Mouse (Mus musculus) myocyte (in vitro differentiated cells): ENCODE measurements around the gene Adamts2. TPM values are rescaled to one million over a fixed set of nuclear protein-coding genes. Genes with fewer than 3 reads are reported as not detected.
A peak's percentile ranks its signal among the peaks of the same experiment; 100 is the strongest.

Experiments
- H3K27me3 ChIP-seq: one replicate; pipeline ENCODE4 v1.6.1; 2011; ENCODE audit not compliant: control insufficient read depth, insufficient read depth, insufficient read length
- H3K36me3 ChIP-seq: one replicate; pipeline ENCODE4 v1.6.1; 2011; ENCODE audit not compliant: control insufficient read depth, insufficient read depth
- H3K4me2 ChIP-seq: one replicate; pipeline ENCODE4 v1.6.1; 2011; ENCODE audit warnings: low read depth, control low read depth
- H3K4me3 ChIP-seq: one replicate; pipeline ENCODE4 v1.5.1; 2011; ENCODE audit warnings: mild to moderate bottlenecking, control low read depth, moderate library complexity
- H3K79me2 ChIP-seq: one replicate; pipeline ENCODE4 v1.6.1; 2011; ENCODE audit not compliant: control insufficient read depth, insufficient read depth
- H3ac ChIP-seq: one replicate; pipeline ENCODE4 v1.6.1; 2011; ENCODE audit not compliant: control insufficient read depth, insufficient read length
- CEBPB ChIP-seq: IDR thresholded peaks from 2 replicates; pipeline ENCODE4 v1.6.1; 2011; ENCODE audit warnings: mild to moderate bottlenecking, moderate library complexity; ENCODE audit not compliant: poor library complexity, insufficient read depth, severe bottlenecking
- E2F4 ChIP-seq: IDR thresholded peaks from one replicate; pipeline ENCODE4 v1.6.1; 2011; ENCODE audit warnings: mild to moderate bottlenecking, control low read depth, moderate library complexity; ENCODE audit not compliant: insufficient read depth
- MAX ChIP-seq: IDR thresholded peaks from one replicate; pipeline ENCODE4 v1.6.1; 2011; ENCODE audit warnings: low read depth, mild to moderate bottlenecking, control low read depth
- MYOD1 ChIP-seq, 3 experiments: IDR thresholded peaks; one replicate each; pipeline ENCODE4 v1.6.1; 2011; ENCODE audit warnings: control low read depth in 2 of 3, low read depth in 2 of 3, mild to moderate bottlenecking in 2 of 3, moderate library complexity in 1 of 3; ENCODE audit not compliant: insufficient read length in 2 of 3, control insufficient read depth in 1 of 3
- MYOG ChIP-seq, 3 experiments: IDR thresholded peaks; one replicate each; pipeline ENCODE4 v1.6.1; 2011; ENCODE audit warnings: control low read depth in 2 of 3, low read depth in 2 of 3, mild to moderate bottlenecking in 2 of 3; ENCODE audit not compliant: insufficient read length in 2 of 3, control insufficient read depth in 1 of 3, insufficient read depth in 1 of 3
- POLR2A ChIP-seq: IDR thresholded peaks from one replicate; pipeline ENCODE4 v1.6.1; 2011; ENCODE audit warnings: low read depth, mild to moderate bottlenecking, control low read depth, moderate library complexity; ENCODE audit not compliant: insufficient read length
- POLR2AphosphoS2 ChIP-seq: IDR thresholded peaks from one replicate; pipeline ENCODE4 v1.6.1; 2011; ENCODE audit warnings: low read depth, control low read depth; ENCODE audit not compliant: insufficient read length
- REST ChIP-seq: IDR thresholded peaks from one replicate; pipeline ENCODE4 v1.6.1; 2011; ENCODE audit warnings: mild to moderate bottlenecking, control low read depth, moderate library complexity; ENCODE audit not compliant: insufficient read depth, insufficient read length
- SRF ChIP-seq: IDR thresholded peaks from one replicate; pipeline ENCODE4 v1.6.1; 2011; ENCODE audit warnings: low read depth; ENCODE audit not compliant: control insufficient read depth, insufficient read length
- TCF12 ChIP-seq: IDR thresholded peaks from one replicate; pipeline ENCODE4 v1.6.1; 2011; ENCODE audit warnings: mild to moderate bottlenecking, control low read depth; ENCODE audit not compliant: poor library complexity, insufficient read depth, severe bottlenecking
- TCF3 ChIP-seq: IDR thresholded peaks from one replicate; pipeline ENCODE4 v1.6.1; 2011; ENCODE audit warnings: low read depth, control low read depth; ENCODE audit not compliant: insufficient read length
- USF1 ChIP-seq: IDR thresholded peaks from one replicate; pipeline ENCODE4 v1.6.1; 2011; ENCODE audit warnings: low read depth, mild to moderate bottlenecking, control low read depth, moderate library complexity
- polyA plus RNA-seq: library from polyadenylated mRNA; unstranded; fragments of >200 nt; fragmentation: generic; extraction: Trizol; gene quantifications from one replicate; pipeline ENCODE4 v1.2.1, GENCODE M21; 2012; ENCODE audit warnings: missing spikeins

The Adamts2 gene
- polyA plus RNA-seq, 1 experiment = 24.9 TPM

DNA sequence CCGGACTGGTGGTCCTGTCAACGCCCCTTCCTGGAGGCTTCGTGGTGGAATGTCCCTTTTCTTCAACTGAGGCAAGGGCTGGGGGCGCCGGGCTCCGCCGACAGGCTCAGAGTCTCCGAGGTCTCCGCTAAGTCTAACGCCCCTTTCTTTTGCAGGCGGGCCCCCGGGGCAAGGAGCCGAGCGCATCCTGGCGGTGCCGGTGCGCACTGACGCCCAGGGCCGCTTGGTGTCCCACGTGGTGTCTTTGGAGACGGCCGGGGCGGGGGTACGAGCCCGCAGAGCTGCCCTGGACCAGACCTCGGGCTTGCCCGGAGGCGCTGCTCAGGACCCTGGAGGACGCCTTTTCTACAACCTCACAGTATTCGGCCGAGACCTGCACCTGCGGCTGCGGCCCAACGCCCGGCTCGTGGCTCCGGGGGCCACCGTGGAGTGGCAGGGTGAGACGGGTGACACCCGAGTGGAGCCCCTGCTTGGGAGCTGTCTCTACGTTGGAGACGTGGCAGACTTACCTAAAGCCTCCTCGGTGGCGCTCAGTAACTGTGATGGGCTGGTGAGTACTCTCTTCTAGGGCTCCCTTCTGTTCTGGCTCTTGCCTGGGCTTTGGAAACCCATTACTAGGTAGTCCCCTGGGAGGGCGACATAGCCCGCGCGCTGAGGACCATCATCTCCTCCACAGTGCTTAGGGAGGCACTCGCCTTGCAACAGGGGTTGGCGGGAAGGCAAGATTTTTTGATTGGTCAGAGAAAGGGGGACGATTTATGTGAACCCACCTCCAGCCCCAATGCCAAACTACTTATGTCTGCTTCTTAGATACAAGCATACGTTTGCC, 1.4 kb downstream of the Adamts2 start:
- TF ChIP-seq SRF (no peak), USF1 (peak; percentile 25)
- peaks cover 4% of the 10 kb centered on the region for H3K36me3 ChIP-seq
- no peaks in the 10 kb centered on the region for H3K79me2 ChIP-seq
- peak overlapping the region; percentile 54 for H3K4me3 ChIP-seq
- peak overlapping the region; percentile 88 for H3ac ChIP-seq
- peak overlapping the region; percentile 90 for H3K4me2 ChIP-seq
- H3K27me3 ChIP-seq = no peaks in the 10 kb centered on the region

GRCm38 (mm10) chr11:50604371-50604770, 2.5 kb downstream of the Adamts2 start:
- Histone ChIP-seq H3ac (no peak overlapping the region), H3K27me3 (no peaks in the 10 kb centered on the region), H3K4me2 (no peak overlapping the region), H3K36me3 (peaks cover 4% of the 10 kb centered on the region), H3K4me3 (no peak overlapping the region), H3K79me2 (no peaks in the 10 kb centered on the region)
- TF ChIP-seq POLR2A = no peak
- no peak for TF ChIP-seq POLR2AphosphoS2
- TF ChIP-seq SRF = no peak

DNA sequence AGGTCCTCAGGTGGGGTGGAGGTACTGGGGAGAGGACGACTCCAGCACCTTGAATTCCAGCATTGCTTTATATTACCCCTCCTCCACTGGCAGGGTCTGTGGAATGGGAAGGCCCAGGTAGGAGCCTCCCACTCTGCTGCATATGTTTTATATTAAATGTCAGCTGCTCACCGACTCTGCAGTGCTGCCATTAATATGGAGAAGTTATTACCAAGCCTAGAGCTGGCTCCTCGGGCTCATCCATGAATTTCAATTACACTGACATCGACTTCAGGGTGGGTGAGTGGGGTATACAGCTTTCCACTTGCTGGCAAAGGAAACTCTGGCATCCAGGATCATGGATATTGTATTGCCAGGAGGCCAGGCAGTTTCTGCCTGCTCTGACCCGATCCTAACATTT, 9.3 kb downstream of the Adamts2 start:
- no peak for TF ChIP-seq MAX
- TF ChIP-seq USF1 = no peak
- TF ChIP-seq E2F4 = no peak
- no peak for TF ChIP-seq POLR2AphosphoS2
- H3K36me3 ChIP-seq = no peaks in the 10 kb centered on the region

GRCm38 (mm10) chr11:50617015-50617543, 15.2 kb downstream of the Adamts2 start:
- Histone ChIP-seq H3K27me3 (no peaks in the 10 kb centered on the region), H3K4me3 (no peak overlapping the region)
- TF ChIP-seq CEBPB = no peak
- TF ChIP-seq MYOG (IDR thresholded peaks at IDR 0.05; ENCODE audit: control insufficient read depth in 1 of 3, insufficient read depth in 1 of 3, insufficient read length in 2 of 3, low read depth in 2 of 3) = no peak
- TF ChIP-seq MAX = no peak
- TF ChIP-seq POLR2A = no peak
- no peak for TF ChIP-seq SRF

More for the DNA sequence above, 9.3 kb downstream of the Adamts2 start:
- Histone ChIP-seq H3K79me2 (no peaks in the 10 kb centered on the region), H3ac (no peak overlapping the region), H3K4me3 (no peak overlapping the region), H3K27me3 (no peaks in the 10 kb centered on the region), H3K4me2 (no peak overlapping the region)

DNA sequence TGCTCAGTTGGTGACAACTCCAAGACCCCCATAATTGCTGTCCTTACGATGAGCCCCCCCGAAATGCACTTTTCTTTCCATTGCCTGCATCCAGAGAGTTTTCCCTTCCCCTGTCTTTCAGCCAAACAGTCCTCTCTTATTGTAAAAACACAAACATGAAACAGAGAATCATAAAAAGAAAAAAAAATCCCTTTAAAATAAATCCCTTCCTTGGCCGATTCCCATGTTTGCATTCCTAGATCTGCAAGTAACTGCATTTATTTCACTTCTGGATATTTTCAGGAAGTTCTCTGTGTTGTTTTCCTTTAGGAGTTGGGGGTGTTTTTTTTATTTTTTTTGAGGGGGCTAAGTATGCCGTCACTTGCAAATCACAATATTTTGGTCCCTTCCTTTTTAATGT, 19.0 kb downstream of the Adamts2 start:
- TF ChIP-seq USF1 (no peak), E2F4 (no peak), SRF (no peak), MAX (no peak), TCF12 (no peak), MYOG (IDR thresholded peaks at IDR 0.05; ENCODE audit: control insufficient read depth in 1 of 3, insufficient read depth in 1 of 3, insufficient read length in 2 of 3, low read depth in 2 of 3) (no peak), TCF3 (no peak), CEBPB (no peak), REST (no peak), MYOD1 (IDR thresholded peaks at IDR 0.05; ENCODE audit: control insufficient read depth in 1 of 3, insufficient read length in 2 of 3, low read depth in 2 of 3) (no peak), POLR2AphosphoS2 (no peak), POLR2A (no peak)
- Histone ChIP-seq H3ac (no peak overlapping the region), H3K4me2 (no peak overlapping the region), H3K36me3 (no peaks in the 10 kb centered on the region), H3K27me3 (no peaks in the 10 kb centered on the region), H3K4me3 (no peak overlapping the region), H3K79me2 (no peaks in the 10 kb centered on the region)

More at GRCm38 (mm10) chr11:50617015-50617543, 15.2 kb downstream of the Adamts2 start:
- no peaks in the 10 kb centered on the region for H3K79me2 ChIP-seq
- no peak overlapping the region for H3ac ChIP-seq
- H3K4me2 ChIP-seq = no peak overlapping the region
- no peaks in the 10 kb centered on the region for H3K36me3 ChIP-seq
